Mouse (Mus musculus): ENCODE data around the gene Tarm1.

- no peak for TF ChIP-seq CTCF (conservative IDR thresholded peaks at IDR 0.05 in 1 of 2, IDR thresholded peaks at IDR 0.05 in 1 of 2; ENCODE audit: low read depth in 2 of 2, low read length in 2 of 2)
- no peak for TF ChIP-seq E2F4 (IDR thresholded peaks at IDR 0.05; ENCODE audit: insufficient replicate concordance, low read depth, low read length)
- no peak for TF ChIP-seq ZC3H11A (IDR thresholded peaks at IDR 0.05; ENCODE audit: low read depth, low read length)
- TF ChIP-seq SIN3A (IDR thresholded peaks at IDR 0.05; ENCODE audit: low read length), result no peak
- TF ChIP-seq POLR2AphosphoS2 (IDR thresholded peaks at IDR 0.05; ENCODE audit: low read depth, low read length), result no peak
- TF ChIP-seq GABPA (IDR thresholded peaks at IDR 0.05; ENCODE audit: insufficient replicate concordance, low read depth, low read length), result no peak
- no peak for TF ChIP-seq POLR2A (IDR thresholded peaks at IDR 0.05; ENCODE audit: low read depth, low read length)
- no peak for TF ChIP-seq JUND (conservative IDR thresholded peaks at IDR 0.05; ENCODE audit: low read depth, low read length)
- TF ChIP-seq USF1 (IDR thresholded peaks at IDR 0.05; ENCODE audit: low read depth, low read length), result no peak
- TF ChIP-seq TCF12 (IDR thresholded peaks at IDR 0.05; ENCODE audit: low read depth, low read length), result no peak
- no peak for TF ChIP-seq EP300 (IDR thresholded peaks at IDR 0.05; ENCODE audit: low read length)
- no peak for TF ChIP-seq HCFC1 (IDR thresholded peaks at IDR 0.05; ENCODE audit: low read depth, low read length)
- TF ChIP-seq KAT2A (IDR thresholded peaks at IDR 0.05; ENCODE audit: insufficient replicate concordance, low read length), result no peak
These were observed 44.6 kb downstream of the Tarm1 start for GRCm38 (mm10) chr7:3457841-3458217.
